27 mouse cellular contexts compared by ENCODE assay signal in the genomic region with DNA sequence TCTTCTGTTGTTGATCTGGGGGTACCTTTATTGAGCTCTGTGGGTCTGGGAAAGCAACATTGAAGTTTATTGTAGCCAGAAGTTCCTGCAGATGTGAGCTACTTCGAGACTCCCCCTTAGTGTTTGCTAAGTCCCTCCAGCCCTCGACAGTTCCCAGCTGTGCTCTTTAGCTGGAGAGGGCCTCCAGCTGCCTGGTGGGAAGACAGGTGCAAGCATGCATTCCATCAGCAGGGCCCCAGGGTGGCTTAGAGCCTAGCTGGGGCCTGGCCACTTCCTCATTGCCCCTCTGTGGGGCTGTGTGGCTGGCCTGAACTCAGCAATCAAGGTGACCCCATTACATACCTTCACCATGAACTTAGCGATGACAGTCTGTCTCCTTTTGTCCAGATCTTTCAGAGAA. TPM values are rescaled to one million over a fixed set of nuclear protein-coding genes. Genes with fewer than 3 reads are reported as not detected.
DNase-seq lines count a peak whose midpoint lies in the region; ATAC-seq lines count a peak whose summit lies in the region.
"Had no signal": no experiment of that assay in that cellular context is flagged by ENCODE, and none has a peak within 500 bp of the region (broad histone marks: within the 10 kb centered on the region; RNA-seq: fewer than 3 reads in every experiment).

No protein-coding gene starts in this region.

- ATAC-seq in heart, embryonic 13.5 days (ENCODE audit: extremely low read depth, insufficient number of reproducible peaks, low FRiP score, low TSS enrichment): no peak
- ATAC-seq in intestine, embryonic 14.5 days (replicated peaks; ENCODE audit: low FRiP score, low TSS enrichment, low read depth): no peak
- ATAC-seq in intestine, embryonic 16.5 days: peak; percentile 93
- ATAC-seq: forebrain, embryonic 15.5 days; hindbrain, postnatal 0 days; inflammation-experienced regulatory T-cells, adult 6 months; Patski had no signal

- H3K27me3 ChIP-seq in heart, embryonic 13.5 days (replicated peaks): no peaks in the 10 kb centered on the region
- no peaks in the 10 kb centered on the region for H3K27me3 ChIP-seq in intestine, embryonic 14.5 days (replicated peaks; ENCODE audit: control insufficient read depth, insufficient read depth, low read length)
- no peaks in the 10 kb centered on the region for H3K27me3 ChIP-seq in intestine, embryonic 16.5 days (replicated peaks; ENCODE audit: control insufficient read depth, insufficient read depth, low read length)
- H3K27me3 ChIP-seq: CH12.LX; embryonic facial prominence, embryonic 12.5 days; forebrain, embryonic 12.5 days; forebrain, embryonic 15.5 days; Patski had no signal

- DNase-seq in heart, postnatal 4 days: no peak
- DNase-seq in intestine, embryonic 14.5 days (ENCODE audit: low spot score): peak; percentile 54
- no peak for DNase-seq in frontal cortex, postnatal 14 days (ENCODE audit: low spot score in 2 of 2)
- no peak for DNase-seq in lung, postnatal 25 days (ENCODE audit: low spot score)
- DNase-seq: adrenal gland, postnatal 10 days; adrenal gland, postnatal 36 days; B cell, adult 2 months; cerebellum, adult 18-20 months; cerebellum, adult 9-10 months; cerebellum, postnatal 14 days; gastrocnemius, postnatal 10 days; gastrocnemius, postnatal 36 days; heart, adult 2 months; heart, postnatal 36 days had no signal

- 54% methylated on average over 3 of the region's 3 CpGs for WGBS in heart, embryonic 13.5 days
- 49% methylated on average over 3 of the region's 3 CpGs for WGBS in intestine, embryonic 14.5 days
- 53% methylated on average over 3 of the region's 3 CpGs for WGBS in intestine, embryonic 16.5 days

- no peak overlapping the region for H3K4me3 ChIP-seq in heart, embryonic 13.5 days
- H3K4me3 ChIP-seq in intestine, embryonic 14.5 days (ENCODE audit: low read depth, low read length): no peak overlapping the region
- no peak overlapping the region for H3K4me3 ChIP-seq in intestine, embryonic 16.5 days (ENCODE audit: low read length)
- H3K4me3 ChIP-seq: embryonic facial prominence, embryonic 12.5 days; erythroblast, embryonic 14.5 days; forebrain, embryonic 12.5 days; forebrain, embryonic 15.5 days; heart, adult 2 months; heart, embryonic 10.5 days had no signal

- peaks cover 75% of the 10 kb centered on the region for H3K36me3 ChIP-seq in heart, embryonic 13.5 days
- H3K36me3 ChIP-seq in intestine, embryonic 14.5 days (ENCODE audit: control insufficient read depth, insufficient read depth, low read length): peaks cover 59% of the 10 kb centered on the region
- H3K36me3 ChIP-seq in intestine, embryonic 16.5 days (ENCODE audit: control insufficient read depth, insufficient read depth, low read length): peaks cover 3% of the 10 kb centered on the region; the same call in 1 of the 2 replicates

- no peaks in the 10 kb centered on the region for H3K9me3 ChIP-seq in heart, embryonic 13.5 days
- H3K9me3 ChIP-seq in intestine, embryonic 14.5 days (ENCODE audit: control insufficient read depth, low read length): no peaks in the 10 kb centered on the region
- H3K9me3 ChIP-seq in intestine, embryonic 16.5 days (ENCODE audit: control insufficient read depth, low read length): no peaks in the 10 kb centered on the region
- H3K9me3 ChIP-seq: embryonic facial prominence, embryonic 12.5 days; forebrain, embryonic 12.5 days; forebrain, embryonic 15.5 days; G1E; heart, embryonic 10.5 days had no signal

- H3K27ac ChIP-seq in heart, embryonic 13.5 days (replicated peaks): no peak overlapping the region
- no peak overlapping the region for H3K27ac ChIP-seq in intestine, embryonic 14.5 days (ENCODE audit: low read depth)
- H3K27ac ChIP-seq in intestine, embryonic 16.5 days (ENCODE audit: low read length): no peak overlapping the region
- H3K27ac ChIP-seq: embryonic facial prominence, embryonic 12.5 days; forebrain, embryonic 12.5 days; forebrain, embryonic 15.5 days; heart, adult 2 months; heart, embryonic 10.5 days; hindbrain, embryonic 14.5 days; hindbrain, postnatal 0 days had no signal

- H3K4me2 ChIP-seq in heart, embryonic 13.5 days: no peak overlapping the region
- H3K4me2 ChIP-seq in intestine, embryonic 14.5 days (ENCODE audit: low read length): no peak overlapping the region
- no peak overlapping the region for H3K4me2 ChIP-seq in intestine, embryonic 16.5 days (ENCODE audit: low read depth, low read length)
- H3K4me2 ChIP-seq: embryonic facial prominence, embryonic 12.5 days; forebrain, embryonic 12.5 days; forebrain, embryonic 15.5 days; hindbrain, embryonic 14.5 days had no signal

- 0 out of 2 replicates have a peak, but pooled peaks cover 7% of the 10 kb centered on the region for H3K4me1 ChIP-seq in heart, embryonic 13.5 days
- no peaks in the 10 kb centered on the region; the same call in 1 of the 2 replicates for H3K4me1 ChIP-seq in intestine, embryonic 14.5 days (replicated peaks; ENCODE audit: control insufficient read depth, insufficient read depth, low read length)
- H3K4me1 ChIP-seq in intestine, embryonic 16.5 days (ENCODE audit: control insufficient read depth, insufficient read depth, low read length): peaks cover 4% of the 10 kb centered on the region; the same call in 1 of the 2 replicates
- H3K4me1 ChIP-seq: embryonic facial prominence, embryonic 12.5 days; forebrain, embryonic 12.5 days; forebrain, embryonic 15.5 days; heart, embryonic 10.5 days had no signal

- H3K9ac ChIP-seq in heart, embryonic 13.5 days: 0 out of 2 replicates have a peak overlapping the region, but pooled peaks have one; percentile 21
- no peak overlapping the region for H3K9ac ChIP-seq in intestine, embryonic 14.5 days (ENCODE audit: low read length)
- no peak overlapping the region for H3K9ac ChIP-seq in intestine, embryonic 16.5 days (ENCODE audit: low read depth, low read length)
- H3K9ac ChIP-seq: embryonic facial prominence, embryonic 12.5 days; forebrain, embryonic 12.5 days; forebrain, embryonic 15.5 days; hindbrain, embryonic 14.5 days had no signal

RNA-seq across cellular contexts. Expression of gene Traf3ip1, which starts 10.2 kb away (rescaled TPM):
- 3.8 and 4.3 TPM in 2 replicates for polyA plus RNA-seq in heart, embryonic 13.5 days (2015; fragmentation: Nextera tagmentation; extraction: Ambion mirVana)
- 1 to 10 TPM; 4.3 to 4.6 TPM for total RNA-seq in heart, postnatal 4 days (2021)
- polyA plus RNA-seq in intestine, embryonic 14.5 days (2014; fragmentation: Nextera tagmentation; extraction: Ambion mirVana): 5.9 and 6.7 TPM in 2 replicates
- 6.2 and 6.7 TPM in 2 replicates for polyA plus RNA-seq in intestine, embryonic 16.5 days (2015; fragmentation: Nextera tagmentation; extraction: Ambion mirVana)

RNA-seq across cellular contexts. Expression of gene Asb1, which starts 35.7 kb away (rescaled TPM):
- polyA plus RNA-seq in heart, embryonic 13.5 days (2015; fragmentation: Nextera tagmentation; extraction: Ambion mirVana): 5.3 and 5.5 TPM in 2 replicates
- 10 to 100 TPM; 17.5 to 18.2 TPM for total RNA-seq in heart, postnatal 4 days (2021)
- 6.2 and 7.3 TPM in 2 replicates for polyA plus RNA-seq in intestine, embryonic 14.5 days (2014; fragmentation: Nextera tagmentation; extraction: Ambion mirVana)
- polyA plus RNA-seq in intestine, embryonic 16.5 days (2015; fragmentation: Nextera tagmentation; extraction: Ambion mirVana): 3.1 and 3.4 TPM in 2 replicates

RNA-seq across cellular contexts. Expression of gene Per2, which starts 45.5 kb away (rescaled TPM):
- 2.7 and 3.1 TPM in 2 replicates for polyA plus RNA-seq in heart, embryonic 13.5 days (2015; fragmentation: Nextera tagmentation; extraction: Ambion mirVana)
- total RNA-seq in heart, postnatal 4 days (2021): 10 to 100 TPM in 1 of 2 experiments, 1 to 10 TPM in 1; 8.5 to 11.2 TPM
- polyA plus RNA-seq in intestine, embryonic 14.5 days (2014; fragmentation: Nextera tagmentation; extraction: Ambion mirVana): 5.9 and 6.7 TPM in 2 replicates
- polyA plus RNA-seq in intestine, embryonic 16.5 days (2015; fragmentation: Nextera tagmentation; extraction: Ambion mirVana): 8.9 and 11.7 TPM in 2 replicates
